Mouse (Mus musculus) lung, adult 2 months (tissue): ENCODE data around the gene Hand1. TPM values are rescaled to one million over a fixed set of nuclear protein-coding genes. Genes with fewer than 3 reads are reported as not detected.

Experiments used
- DNase-seq: peaks from one replicate; pipeline ENCODE4 v3.0.0; 2022
- H3K4me1 ChIP-seq: fragments of 200-500 bp; 2 replicates; pipeline ENCODE4 v1.6.1; 2011; ENCODE audit warnings: low read length; ENCODE audit not compliant: control insufficient read depth, insufficient read depth
- H3K4me3 ChIP-seq: fragments of 200-500 bp; replicated peaks from 2 replicates; pipeline ENCODE3; 2011; ENCODE audit warnings: low read depth, mild to moderate bottlenecking, control low read depth, low read length; ENCODE audit errors: extremely low read depth
- CTCF ChIP-seq: fragments of 200-500 bp; IDR thresholded peaks from 2 replicates; pipeline ENCODE4 v1.5.1; 2011; ENCODE audit warnings: mild to moderate bottlenecking, low read length, control low read depth; ENCODE audit not compliant: insufficient read depth
- POLR2A ChIP-seq: fragments of 200-500 bp; IDR thresholded peaks from 2 replicates; pipeline ENCODE4 v1.6.1; 2011; ENCODE audit warnings: low read depth, mild to moderate bottlenecking, control low read depth, low read length, borderline replicate concordance; ENCODE audit errors: extremely low read depth
- WGBS: fragments of 180-500 bp; shearing (Covaris S2); methylation state at CpG from one replicate; pipeline ENCODE4 v1.1.7; 2018; 5-methylcytosine and 5-hydroxymethylcytosine counted together
- polyA plus RNA-seq: library from polyadenylated mRNA; depleted of rRNA; stranded (reverse); fragments of >200 nt; gene quantifications from 2 replicates; pipeline ENCODE4 v1.2.3, GENCODE M21; 2012

Hand1 gene
- polyA plus RNA-seq, 1 experiment: not detected

GRCm38 (mm10) chr11:57809017-57809731 lies 23.4 kb downstream of the Hand1 start:
- H3K4me1 ChIP-seq: no peaks in the 10 kb centered on the region
- H3K4me3 ChIP-seq: no peak overlapping the region
- TF ChIP-seq POLR2A (no peak), CTCF (no peak)
- 84% methylated on average over 17 of the region's 17 CpGs for whole genome bisulfite sequencing
- DNase-seq: no peak

GRCm38 (mm10) chr11:57805047-57805446 lies 27.6 kb downstream of the Hand1 start:
- TF ChIP-seq CTCF (no peak), POLR2A (no peak)
- WGBS: 57% methylated on average over 3 of the region's 3 CpGs
- Histone ChIP-seq H3K4me1 (peaks cover 17% of the 10 kb centered on the region), H3K4me3 (no peak overlapping the region)
- DNase-seq: no peak

- under 1% methylated on average over 18 of the region's 18 CpGs for WGBS
- Histone ChIP-seq H3K4me3 (peak overlapping the region; percentile 74), H3K4me1 (peaks cover 17% of the 10 kb centered on the region)
- TF ChIP-seq CTCF (no peak), POLR2A (no peak)
- DNase-seq: peak; percentile 28
These were observed 30.1 kb downstream of the Hand1 start for GRCm38 (mm10) chr11:57802511-57802870.

- peak; percentile 57 for DNase-seq
- Histone ChIP-seq H3K4me1 (peaks cover 17% of the 10 kb centered on the region), H3K4me3 (peak overlapping the region; percentile 74)
- no peak for TF ChIP-seq CTCF
- TF ChIP-seq POLR2A: no peak
- under 1% methylated on average over 80 of the region's 85 CpGs for WGBS
These were observed 30.7 kb downstream of the Hand1 start for GRCm38 (mm10) chr11:57801766-57802510.

- TF ChIP-seq POLR2A (peak; percentile 72; the same call in 1 of the 2 replicates), CTCF (no peak)
- DNase-seq: peak; percentile 98
- H3K4me1 ChIP-seq: peaks cover 17% of the 10 kb centered on the region
- H3K4me3 ChIP-seq: peak within 1 kb of the TSS; percentile 99
- under 1% methylated on average over 66 of the region's 66 CpGs for WGBS
These were observed 31.4 kb downstream of the Hand1 start, which contains the start of gene Sap30l for GRCm38 (mm10) chr11:57800971-57801765. Gene Sap30l, plus strand, starts transcription at chr11:57801637.

- WGBS: 17% methylated on average over 22 of the region's 22 CpGs
- peak; percentile 37 for DNase-seq
These were observed 32.2 kb downstream of the Hand1 start for GRCm38 (mm10) chr11:57800266-57800951.

GRCm38 (mm10) chr11:57799456-57799855 lies 33.2 kb downstream of the Hand1 start:
- Histone ChIP-seq H3K4me1 (peaks cover 17% of the 10 kb centered on the region), H3K4me3 (no peak overlapping the region)
- no peak for TF ChIP-seq CTCF
- no peak for TF ChIP-seq POLR2A
- no peak for DNase-seq
- 89% methylated on average over 10 of the region's 10 CpGs for WGBS

More at GRCm38 (mm10) chr11:57800266-57800951, 32.2 kb downstream of the Hand1 start:
- H3K4me3 ChIP-seq: peak overlapping the region; percentile 99
- TF ChIP-seq CTCF (no peak), POLR2A (no peak)
- peaks cover 17% of the 10 kb centered on the region for H3K4me1 ChIP-seq

- Histone ChIP-seq H3K4me1 (peaks cover 12% of the 10 kb centered on the region), H3K4me3 (no peak overlapping the region)
- no peak for DNase-seq
- TF ChIP-seq CTCF: no peak
- TF ChIP-seq POLR2A: no peak
- WGBS: 84% methylated on average over 9 of the region's 9 CpGs
These were observed 34.8 kb downstream of the Hand1 start for GRCm38 (mm10) chr11:57797828-57798227.
